ENCODE assay signal across 16 mouse cellular contexts in the genomic region with DNA sequence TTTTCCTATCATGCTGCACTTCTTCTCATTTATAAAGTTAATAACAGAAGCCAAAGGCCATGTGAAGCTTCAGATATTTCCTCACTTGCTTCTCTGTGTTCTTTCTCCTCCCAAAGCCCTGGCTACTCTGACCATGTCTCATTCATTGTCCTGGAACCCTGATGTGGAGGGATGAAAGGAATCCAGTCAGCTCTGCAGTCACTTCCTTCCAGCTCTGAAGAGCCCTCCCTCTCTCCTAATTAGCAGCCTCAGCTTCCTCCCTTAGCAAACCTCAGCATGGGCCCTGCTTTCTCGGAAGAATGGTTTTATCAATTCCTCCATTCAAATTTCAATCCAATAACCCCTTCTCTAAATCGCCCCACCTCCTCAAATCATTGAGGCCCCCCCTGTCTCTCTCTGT. TPM values are rescaled to one million over a fixed set of nuclear protein-coding genes. Genes with fewer than 3 reads are reported as not detected.
DNase-seq lines count a peak whose midpoint lies in the region; ATAC-seq and TF ChIP-seq lines count a peak whose summit lies in the region.
"Had no signal": no experiment of that assay in that cellular context is flagged by ENCODE, and none has a peak within 500 bp of the region (broad histone marks: within the 10 kb centered on the region; RNA-seq: fewer than 3 reads in every experiment).

No protein-coding gene starts in this region.

- H3K9me3 ChIP-seq in forebrain, embryonic 11.5 days (ENCODE audit: control insufficient read depth, low read length), result no peaks in the 10 kb centered on the region
- H3K9me3 ChIP-seq in forebrain, embryonic 16.5 days (ENCODE audit: control insufficient read depth, low read length), result no peaks in the 10 kb centered on the region
- no peaks in the 10 kb centered on the region for H3K9me3 ChIP-seq in kidney, embryonic 15.5 days (replicated peaks)
- H3K9me3 ChIP-seq in kidney, embryonic 14.5 days (ENCODE audit: control insufficient read depth, low read length), result no peaks in the 10 kb centered on the region
- H3K9me3 ChIP-seq in embryonic facial prominence, embryonic 13.5 days, result no peaks in the 10 kb centered on the region
- H3K9me3 ChIP-seq in midbrain, embryonic 14.5 days (ENCODE audit: control insufficient read depth, low read length), result no peaks in the 10 kb centered on the region
- H3K9me3 ChIP-seq in liver, postnatal 0 days (ENCODE audit: low read length), result no peaks in the 10 kb centered on the region
- H3K9me3 ChIP-seq: stomach, embryonic 15.5 days had no signal

- no peak for TF ChIP-seq EP300 in liver, postnatal 0 days (IDR thresholded peaks at IDR 0.05; ENCODE audit: low read depth)

- no peak overlapping the region; the same call in 1 of the 2 replicates for H3K9ac ChIP-seq in forebrain, embryonic 11.5 days (ENCODE audit: low read length)
- no peak overlapping the region for H3K9ac ChIP-seq in forebrain, embryonic 16.5 days (replicated peaks; ENCODE audit: low read depth, low read length)
- H3K9ac ChIP-seq in kidney, embryonic 15.5 days, result no peak overlapping the region
- H3K9ac ChIP-seq in kidney, embryonic 14.5 days (ENCODE audit: low read depth, low read length), result no peak overlapping the region
- H3K9ac ChIP-seq in embryonic facial prominence, embryonic 13.5 days, result no peak overlapping the region
- H3K9ac ChIP-seq in midbrain, embryonic 14.5 days (replicated peaks; ENCODE audit: low read length), result no peak overlapping the region
- H3K9ac ChIP-seq in liver, postnatal 0 days (replicated peaks), result no peak overlapping the region
- H3K9ac ChIP-seq: stomach, embryonic 15.5 days had no signal

- no peak for DNase-seq in forebrain, embryonic 11.5 days (ENCODE audit: low spot score)
- DNase-seq in midbrain, embryonic 14.5 days, result peak; percentile 24
- no peak for DNase-seq in right cerebral cortex, postnatal 10 days (ENCODE audit: low spot score in 2 of 2)
- DNase-seq in liver, postnatal 0 days, result no peak
- DNase-seq: adrenal gland, adult 8-10 months; cerebellum, adult 8-10 months; heart, postnatal 4 days; kidney, adult 2 months; liver; thymus, postnatal 36 days had no signal

- no peaks in the 10 kb centered on the region for H3K36me3 ChIP-seq in forebrain, embryonic 11.5 days (ENCODE audit: control insufficient read depth, insufficient read depth, low read length)
- H3K36me3 ChIP-seq in forebrain, embryonic 16.5 days (ENCODE audit: control insufficient read depth, insufficient read depth), result no peaks in the 10 kb centered on the region
- peaks cover 5% of the 10 kb centered on the region; the same call in 1 of the 2 replicates for H3K36me3 ChIP-seq in kidney, embryonic 15.5 days
- H3K36me3 ChIP-seq in kidney, embryonic 14.5 days (ENCODE audit: control insufficient read depth, insufficient read depth, low read length), result no peaks in the 10 kb centered on the region
- H3K36me3 ChIP-seq in embryonic facial prominence, embryonic 13.5 days, result no peaks in the 10 kb centered on the region
- H3K36me3 ChIP-seq in midbrain, embryonic 14.5 days (ENCODE audit: control insufficient read depth, insufficient read depth, low read length), result no peaks in the 10 kb centered on the region
- H3K36me3 ChIP-seq in liver, postnatal 0 days (replicated peaks; ENCODE audit: insufficient read depth, low read length), result no peaks in the 10 kb centered on the region
- H3K36me3 ChIP-seq: stomach, embryonic 15.5 days had no signal

- ATAC-seq in forebrain, embryonic 11.5 days (replicated peaks; ENCODE audit: low FRiP score), result 0 out of 2 replicates have a peak, but pooled peaks have one; percentile 60
- ATAC-seq in forebrain, embryonic 16.5 days, result no peak
- no peak for ATAC-seq in kidney, embryonic 15.5 days (replicated peaks; ENCODE audit: low FRiP score)
- no peak for ATAC-seq in kidney, embryonic 14.5 days (ENCODE audit: low FRiP score, low TSS enrichment)
- ATAC-seq in embryonic facial prominence, embryonic 13.5 days (ENCODE audit: insufficient number of reproducible peaks, insufficient read depth, low FRiP score, low TSS enrichment, low read depth), result no peak
- no peak for ATAC-seq in midbrain, embryonic 14.5 days (ENCODE audit: low FRiP score, low TSS enrichment)
- ATAC-seq in liver, postnatal 0 days, result no peak

- 7% methylated on average over 2 of the region's 2 CpGs for WGBS in forebrain, embryonic 11.5 days
- WGBS in forebrain, embryonic 16.5 days, result 4% methylated on average over 2 of the region's 2 CpGs
- WGBS in kidney, embryonic 15.5 days, result 40% methylated on average over 2 of the region's 2 CpGs
- 45% methylated on average over 2 of the region's 2 CpGs for WGBS in kidney, embryonic 14.5 days
- WGBS in embryonic facial prominence, embryonic 13.5 days, result 30% methylated on average over 2 of the region's 2 CpGs
- 12% methylated on average over 2 of the region's 2 CpGs for WGBS in midbrain, embryonic 14.5 days
- 54% methylated on average over 2 of the region's 2 CpGs for WGBS in liver, postnatal 0 days (ENCODE audit: insufficient replicate concordance)

- no peak overlapping the region for H3K4me3 ChIP-seq in forebrain, embryonic 11.5 days (ENCODE audit: low read depth, low read length)
- H3K4me3 ChIP-seq in forebrain, embryonic 16.5 days (replicated peaks; ENCODE audit: low read length), result no peak overlapping the region
- H3K4me3 ChIP-seq in kidney, embryonic 15.5 days (replicated peaks), result no peak overlapping the region
- no peak overlapping the region for H3K4me3 ChIP-seq in kidney, embryonic 14.5 days (ENCODE audit: low read length)
- no peak overlapping the region for H3K4me3 ChIP-seq in embryonic facial prominence, embryonic 13.5 days
- H3K4me3 ChIP-seq in midbrain, embryonic 14.5 days (replicated peaks; ENCODE audit: low read depth, low read length), result no peak overlapping the region
- no peak overlapping the region for H3K4me3 ChIP-seq in liver, postnatal 0 days (ENCODE audit: low read depth, low read length)
- H3K4me3 ChIP-seq: megakaryocyte, embryonic 14.5 days; stomach, embryonic 15.5 days had no signal

- H3K27me3 ChIP-seq in forebrain, embryonic 11.5 days (ENCODE audit: control insufficient read depth, insufficient read depth, low read length), result no peaks in the 10 kb centered on the region
- H3K27me3 ChIP-seq in forebrain, embryonic 16.5 days (replicated peaks; ENCODE audit: control insufficient read depth, insufficient read depth, low read length), result no peaks in the 10 kb centered on the region
- no peaks in the 10 kb centered on the region for H3K27me3 ChIP-seq in kidney, embryonic 15.5 days
- H3K27me3 ChIP-seq in kidney, embryonic 14.5 days (ENCODE audit: control insufficient read depth, insufficient read depth, low read length), result no peaks in the 10 kb centered on the region
- H3K27me3 ChIP-seq in embryonic facial prominence, embryonic 13.5 days, result no peaks in the 10 kb centered on the region
- no peaks in the 10 kb centered on the region for H3K27me3 ChIP-seq in midbrain, embryonic 14.5 days (ENCODE audit: control insufficient read depth, insufficient read depth, low read length)
- no peaks in the 10 kb centered on the region for H3K27me3 ChIP-seq in liver, postnatal 0 days (ENCODE audit: insufficient read depth, low read length)
- H3K27me3 ChIP-seq: stomach, embryonic 15.5 days had no signal

- peaks cover 14% of the 10 kb centered on the region for H3K4me1 ChIP-seq in forebrain, embryonic 11.5 days (replicated peaks; ENCODE audit: control insufficient read depth, insufficient read depth, low read length)
- H3K4me1 ChIP-seq in forebrain, embryonic 16.5 days (replicated peaks; ENCODE audit: control insufficient read depth, insufficient read depth, low read length), result peaks cover 9% of the 10 kb centered on the region
- H3K4me1 ChIP-seq in kidney, embryonic 15.5 days, result peaks cover 42% of the 10 kb centered on the region
- H3K4me1 ChIP-seq in kidney, embryonic 14.5 days (ENCODE audit: control insufficient read depth, insufficient read depth, low read length), result peaks cover 25% of the 10 kb centered on the region
- peaks cover 43% of the 10 kb centered on the region for H3K4me1 ChIP-seq in embryonic facial prominence, embryonic 13.5 days
- peaks cover 8% of the 10 kb centered on the region; the same call in 1 of the 2 replicates for H3K4me1 ChIP-seq in midbrain, embryonic 14.5 days (ENCODE audit: control insufficient read depth, insufficient read depth, low read length)
- no peaks in the 10 kb centered on the region for H3K4me1 ChIP-seq in liver, postnatal 0 days (ENCODE audit: insufficient read depth)
- H3K4me1 ChIP-seq: megakaryocyte, embryonic 14.5 days had no signal

- H3K27ac ChIP-seq in forebrain, embryonic 11.5 days (ENCODE audit: low read depth, low read length), result peak overlapping the region; percentile 50; the same call in 1 of the 2 replicates
- no peak overlapping the region for H3K27ac ChIP-seq in forebrain, embryonic 16.5 days (ENCODE audit: low read length)
- H3K27ac ChIP-seq in kidney, embryonic 15.5 days, result 0 out of 2 replicates have a peak overlapping the region, but pooled peaks have one; percentile 20
- no peak overlapping the region for H3K27ac ChIP-seq in kidney, embryonic 14.5 days (ENCODE audit: low read depth, low read length)
- peak overlapping the region; percentile 72; the same call in 1 of the 2 replicates for H3K27ac ChIP-seq in embryonic facial prominence, embryonic 13.5 days
- H3K27ac ChIP-seq in midbrain, embryonic 14.5 days (replicated peaks; ENCODE audit: low read depth, low read length), result 0 out of 2 replicates have a peak overlapping the region, but pooled peaks have one; percentile 20
- no peak overlapping the region for H3K27ac ChIP-seq in liver, postnatal 0 days (ENCODE audit: low read depth)
- H3K27ac ChIP-seq: stomach, embryonic 15.5 days had no signal

- peak overlapping the region; percentile 8; the same call in 1 of the 2 replicates for H3K4me2 ChIP-seq in forebrain, embryonic 11.5 days (ENCODE audit: low read depth, low read length, severe bottlenecking)
- H3K4me2 ChIP-seq in forebrain, embryonic 16.5 days (ENCODE audit: low read length), result no peak overlapping the region
- H3K4me2 ChIP-seq in kidney, embryonic 15.5 days, result no peak overlapping the region
- no peak overlapping the region for H3K4me2 ChIP-seq in kidney, embryonic 14.5 days (replicated peaks; ENCODE audit: low read depth, low read length)
- H3K4me2 ChIP-seq in embryonic facial prominence, embryonic 13.5 days, result no peak overlapping the region
- no peak overlapping the region for H3K4me2 ChIP-seq in midbrain, embryonic 14.5 days (ENCODE audit: low read length)
- no peak overlapping the region for H3K4me2 ChIP-seq in liver, postnatal 0 days (ENCODE audit: low read depth, low read length)
- H3K4me2 ChIP-seq: stomach, embryonic 15.5 days had no signal

- no peak for TF ChIP-seq CTCF in liver, postnatal 0 days (IDR thresholded peaks at IDR 0.05; ENCODE audit: low read depth)

RNA-seq across cellular contexts. Expression of gene Parva, which starts 56.1 kb away (rescaled TPM):
- polyA plus RNA-seq in forebrain, embryonic 11.5 days (2014; fragmentation: Nextera tagmentation; extraction: Ambion mirVana), result 63.6 and 64.5 TPM in 2 replicates
- 21.1 and 27.1 TPM in 2 replicates for polyA plus RNA-seq in forebrain, embryonic 16.5 days (2015; fragmentation: Nextera tagmentation; extraction: Ambion mirVana)
- polyA plus RNA-seq in kidney, embryonic 15.5 days (2015; fragmentation: Nextera tagmentation; extraction: Ambion mirVana), result 103 and 107 TPM in 2 replicates
- 53.4 and 92.8 TPM in 2 replicates for polyA plus RNA-seq in kidney, embryonic 14.5 days (2014; fragmentation: Nextera tagmentation; extraction: Ambion mirVana)
- 89.1 and 104 TPM in 2 replicates for polyA plus RNA-seq in embryonic facial prominence, embryonic 13.5 days (2015; fragmentation: Nextera tagmentation; extraction: Ambion mirVana)
- polyA plus RNA-seq in midbrain, embryonic 14.5 days (2014; fragmentation: Nextera tagmentation; extraction: Ambion mirVana), result 16.5 and 24.6 TPM in 2 replicates
- 8.0 and 8.6 TPM in 2 replicates for polyA plus RNA-seq in liver, postnatal 0 days (2015; fragmentation: Nextera tagmentation; extraction: Ambion mirVana)

Comparison
In these comparisons a context has a peak if more than half of its experiments do, and no peak if none do; other contexts are left out.
1. H3K27ac ChIP-seq: peak in forebrain, embryonic 11.5 days (single experiment), kidney, embryonic 15.5 days (single experiment), embryonic facial prominence, embryonic 13.5 days (single experiment) and midbrain, embryonic 14.5 days (single experiment); none in forebrain, embryonic 16.5 days (single experiment), kidney, embryonic 14.5 days (single experiment) and liver, postnatal 0 days (single experiment).